Mouse (Mus musculus) stomach, embryonic 14.5 days (tissue): Measurements from ENCODE around the gene Fam131b. TPM values are rescaled to one million over a fixed set of nuclear protein-coding genes. Genes with fewer than 3 reads are reported as not detected.

ENCODE experiments used
- ATAC-seq: fragments of 200-750 bp; cut with Nextera tagmentation; 2 replicates; pipeline ENCODE4 v1.8.0; 2017; ENCODE audit warnings: low read depth, moderate TSS enrichment; ENCODE audit not compliant: insufficient number of reproducible peaks, insufficient read depth, low FRiP score
- H3K27ac ChIP-seq: fragments of 300-500 bp; sonication (generic); 2 replicates; pipeline ENCODE4 v1.5.1; 2014; ENCODE audit warnings: mild to moderate bottlenecking, low read length, moderate library complexity, mixed read lengths
- H3K27me3 ChIP-seq: fragments of 300-500 bp; sonication (generic); 2 replicates; pipeline ENCODE4 v1.6.1; 2014; ENCODE audit warnings: low read length, control low read depth, mixed read lengths; ENCODE audit not compliant: control insufficient read depth, insufficient read depth
- H3K36me3 ChIP-seq: fragments of 300-500 bp; sonication (generic); 2 replicates; pipeline ENCODE4 v1.6.1; 2014; ENCODE audit warnings: mild to moderate bottlenecking, control low read depth, low read length, moderate library complexity, mixed read lengths; ENCODE audit not compliant: control insufficient read depth, insufficient read depth
- H3K4me1 ChIP-seq: fragments of 300-500 bp; sonication (generic); 2 replicates; pipeline ENCODE4 v1.6.1; 2014; ENCODE audit warnings: low read length, control low read depth, mixed read lengths; ENCODE audit not compliant: control insufficient read depth, insufficient read depth
- H3K4me2 ChIP-seq: fragments of 300-500 bp; sonication (generic); replicated peaks from 2 replicates; pipeline ENCODE4 v1.6.1; 2014; ENCODE audit warnings: low read depth, low read length, control low read depth
- H3K4me3 ChIP-seq: fragments of 300-500 bp; sonication (generic); 2 replicates; pipeline ENCODE4 v1.5.1; 2014; ENCODE audit warnings: low read depth, low read length, control low read depth
- H3K9ac ChIP-seq: fragments of 300-500 bp; sonication (generic); replicated peaks from 2 replicates; pipeline ENCODE4 v1.6.1; 2014; ENCODE audit warnings: low read depth, mild to moderate bottlenecking, control low read depth, low read length, moderate library complexity, mixed read lengths
- H3K9me3 ChIP-seq: fragments of 300-500 bp; sonication (generic); 2 replicates; pipeline ENCODE4 v1.6.1; 2016; ENCODE audit warnings: low read depth, low read length, control low read depth; ENCODE audit not compliant: control insufficient read depth
- WGBS: fragments of 180-500 bp; shearing (Covaris S2); extraction: QIAGEN DNeasy Blood & Tissue Kit; methylation state at CpG from one replicate; pipeline ENCODE4 v1.1.7; 2014; 5-methylcytosine and 5-hydroxymethylcytosine counted together
- polyA plus RNA-seq: library from polyadenylated mRNA; unstranded; fragments of >200 nt; fragmentation: Nextera tagmentation; extraction: Ambion mirVana; gene quantifications from 2 replicates; pipeline ENCODE4 v1.2.1, GENCODE M21; 2014

The Fam131b gene
- polyA plus RNA-seq, 1 experiment from 2014 or later = 0.48 TPM

DNA sequence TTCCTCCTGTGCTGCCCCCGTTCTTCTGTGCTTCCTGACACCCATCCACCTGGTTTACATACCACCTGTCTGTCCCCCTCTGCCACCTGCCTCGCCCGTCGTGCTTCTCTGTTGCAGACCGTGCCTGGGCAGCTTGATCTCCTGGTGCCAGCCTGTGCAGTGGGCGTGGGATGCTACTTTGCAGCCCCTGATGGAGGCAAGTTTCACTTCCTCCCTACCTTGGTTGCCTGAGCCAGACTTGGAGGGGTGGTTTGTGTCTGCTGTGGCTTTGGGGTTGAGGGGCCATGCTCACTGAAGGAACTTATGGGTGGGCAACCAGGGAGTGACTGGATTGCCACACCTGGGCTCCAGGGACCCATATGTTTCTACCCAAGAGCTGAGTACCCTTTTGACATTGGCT is 31.1 kb downstream of the Fam131b start:
- H3K4me3 ChIP-seq = no peak overlapping the region
- ATAC-seq = no peak
- no peaks in the 10 kb centered on the region for H3K27me3 ChIP-seq
- no peak overlapping the region for H3K27ac ChIP-seq
- no peaks in the 10 kb centered on the region for H3K4me1 ChIP-seq
- H3K36me3 ChIP-seq = no peaks in the 10 kb centered on the region
- no peak overlapping the region for H3K4me2 ChIP-seq
- H3K9me3 ChIP-seq = no peaks in the 10 kb centered on the region
- 82% methylated on average over 6 of the region's 6 CpGs for WGBS
- no peak overlapping the region for H3K9ac ChIP-seq

DNA sequence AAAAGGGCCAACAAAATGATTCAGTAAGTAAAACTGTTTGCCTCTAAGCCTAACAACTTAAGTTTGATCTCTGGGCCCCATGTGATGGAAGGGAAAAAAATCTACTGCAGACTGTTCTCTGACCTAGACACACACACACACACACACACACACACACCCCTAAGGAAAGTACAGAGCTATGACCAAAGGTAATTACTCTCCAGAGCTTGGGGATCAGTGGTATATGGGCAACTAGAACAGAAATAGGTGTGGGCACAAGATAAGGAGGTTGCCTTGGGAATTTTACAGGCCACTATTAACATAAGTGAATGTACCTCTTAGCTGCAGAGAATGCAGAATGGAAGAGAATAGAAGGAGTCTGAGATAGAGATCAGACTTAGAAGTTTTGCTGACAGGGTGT is 36.9 kb downstream of the Fam131b start:
- no peak overlapping the region for H3K27ac ChIP-seq
- H3K9me3 ChIP-seq = no peaks in the 10 kb centered on the region

DNA sequence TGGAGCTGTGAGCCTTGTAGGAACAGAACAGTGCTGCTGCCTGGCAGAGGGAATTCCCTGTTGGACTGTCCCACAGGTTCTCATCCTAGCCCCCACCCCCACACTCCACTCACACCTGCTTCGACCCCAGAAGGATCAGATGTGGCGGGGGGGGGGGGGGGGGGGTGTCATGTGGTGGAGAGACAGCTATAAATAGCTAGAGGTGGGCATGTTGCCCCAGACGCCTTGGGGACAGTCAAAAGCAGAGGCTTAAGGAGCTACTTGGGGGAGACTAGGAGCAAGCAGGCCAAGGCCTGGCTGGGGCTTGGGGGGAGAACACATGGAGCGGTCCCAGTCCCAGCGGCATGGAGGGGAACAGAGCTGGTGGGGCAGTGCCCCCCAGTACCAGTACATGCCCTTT is 38.0 kb downstream of the Fam131b start, which contains the start of gene Clcn1:
TSS of gene Clcn1 (plus strand) at position 238 of the 400 bp plus-strand sequence.
- no peak for ATAC-seq
- H3K27me3 ChIP-seq = no peaks in the 10 kb centered on the region
- H3K27ac ChIP-seq = no peak within 1 kb of the TSS
- 65% methylated on average over 4 of the region's 5 CpGs for WGBS
- no peak within 1 kb of the TSS for H3K4me2 ChIP-seq
- H3K4me3 ChIP-seq = no peak within 1 kb of the TSS
- no peaks in the 10 kb centered on the region for H3K9me3 ChIP-seq
- no peak within 1 kb of the TSS for H3K9ac ChIP-seq
- peaks cover 19% of the 10 kb centered on the region for H3K36me3 ChIP-seq
- no peaks in the 10 kb centered on the region for H3K4me1 ChIP-seq

More for the DNA sequence above, 36.9 kb downstream of the Fam131b start:
- Histone ChIP-seq H3K4me1 (no peaks in the 10 kb centered on the region), H3K36me3 (peaks cover 10% of the 10 kb centered on the region; the same call in 1 of the 2 replicates), H3K4me3 (no peak overlapping the region), H3K9ac (no peak overlapping the region), H3K27me3 (no peaks in the 10 kb centered on the region), H3K4me2 (no peak overlapping the region)
- no peak for ATAC-seq

DNA sequence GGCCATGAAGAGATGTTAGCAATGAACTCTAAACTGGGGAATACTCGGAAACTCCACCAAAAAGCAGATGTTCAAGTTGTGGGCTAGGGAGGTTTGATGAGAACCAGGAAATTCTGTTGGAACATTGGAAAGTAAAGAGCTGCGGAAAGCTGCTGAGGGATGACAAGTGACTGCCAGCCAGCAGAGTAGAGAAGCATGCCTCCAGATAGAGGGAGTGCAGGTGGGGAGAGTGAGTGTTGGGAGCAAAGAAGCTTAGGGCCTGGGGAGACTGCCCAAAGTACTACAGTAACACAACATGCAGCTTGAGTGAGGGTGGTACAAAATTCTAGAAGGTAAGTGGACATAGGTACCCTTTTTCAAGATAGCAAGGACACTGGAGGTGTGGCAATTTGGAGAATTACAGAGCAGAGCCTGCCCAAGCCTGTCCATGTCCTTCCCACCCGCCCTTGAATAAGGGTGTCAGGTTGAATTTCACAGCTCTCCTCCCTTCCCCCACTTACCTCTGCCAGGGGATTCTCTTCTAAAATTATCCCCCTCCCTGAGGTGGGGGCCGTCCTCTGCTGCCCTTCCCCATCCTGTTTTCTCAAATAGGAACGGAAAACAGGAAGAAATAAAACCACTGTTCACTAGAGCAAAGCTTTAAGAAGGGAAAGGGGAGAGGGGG is 41.4 kb downstream of the Fam131b start:
- Histone ChIP-seq H3K36me3 (peaks cover 47% of the 10 kb centered on the region), H3K4me2 (no peak overlapping the region), H3K9me3 (no peaks in the 10 kb centered on the region), H3K4me1 (no peaks in the 10 kb centered on the region), H3K27ac (no peak overlapping the region), H3K27me3 (no peaks in the 10 kb centered on the region), H3K4me3 (no peak overlapping the region), H3K9ac (no peak overlapping the region)
- WGBS = 71% methylated on average over 5 of the region's 5 CpGs
- ATAC-seq = no peak

DNA sequence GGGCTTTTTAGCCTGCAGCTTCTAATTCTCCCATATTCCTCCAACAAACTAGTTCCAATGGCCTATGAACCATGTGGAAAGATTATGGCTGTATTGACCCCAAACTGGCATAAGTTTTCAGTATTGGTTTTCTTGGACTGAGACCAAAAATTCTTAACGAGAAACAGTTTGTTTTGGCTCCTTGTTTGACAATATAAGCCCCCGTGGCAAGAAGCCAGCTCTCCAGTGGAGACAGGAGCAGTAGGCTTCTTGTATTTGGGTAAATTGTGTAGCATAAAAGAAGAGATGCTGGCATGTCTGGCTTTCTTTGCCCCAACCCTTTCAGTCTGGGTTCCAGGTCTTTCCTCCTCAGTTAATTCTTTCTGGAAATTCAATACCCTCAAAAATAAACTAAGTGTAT is 48.3 kb downstream of the Fam131b start:
- Histone ChIP-seq H3K27me3 (no peaks in the 10 kb centered on the region), H3K36me3 (peaks cover 73% of the 10 kb centered on the region), H3K4me2 (no peak overlapping the region), H3K4me1 (no peaks in the 10 kb centered on the region), H3K4me3 (no peak overlapping the region), H3K9me3 (no peaks in the 10 kb centered on the region), H3K27ac (no peak overlapping the region), H3K9ac (no peak overlapping the region)
- ATAC-seq = no peak
- WGBS = 50% methylated on average over 2 of the region's 2 CpGs

DNA sequence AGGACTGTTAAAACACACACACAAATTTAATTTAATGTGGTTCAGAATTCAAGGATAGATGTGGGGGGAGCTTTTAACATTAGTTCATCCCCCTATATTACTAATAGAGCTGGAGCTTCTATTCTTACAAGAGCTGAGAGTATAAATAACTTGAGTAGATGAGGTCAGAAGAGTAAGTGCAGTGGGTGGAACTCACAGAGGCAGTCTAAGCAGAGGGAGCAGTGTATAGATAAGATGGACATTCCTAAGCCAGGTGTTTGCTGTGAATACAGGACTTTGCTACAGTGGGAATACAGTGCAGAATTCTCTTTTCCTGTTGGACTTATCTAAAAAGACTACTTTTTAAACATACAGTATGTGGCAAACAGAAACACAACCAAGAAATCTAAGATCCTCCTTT is 53.6 kb downstream of the Fam131b start:
- H3K9me3 ChIP-seq = no peaks in the 10 kb centered on the region
- H3K4me3 ChIP-seq = no peak overlapping the region
- H3K4me2 ChIP-seq = no peak overlapping the region
- no peak overlapping the region for H3K27ac ChIP-seq
- 0 out of 2 replicates have a peak, but pooled peaks cover 5% of the 10 kb centered on the region for H3K4me1 ChIP-seq
- ATAC-seq = no peak
- H3K36me3 ChIP-seq = peaks cover 61% of the 10 kb centered on the region
- H3K9ac ChIP-seq = no peak overlapping the region
- no peaks in the 10 kb centered on the region for H3K27me3 ChIP-seq

DNA sequence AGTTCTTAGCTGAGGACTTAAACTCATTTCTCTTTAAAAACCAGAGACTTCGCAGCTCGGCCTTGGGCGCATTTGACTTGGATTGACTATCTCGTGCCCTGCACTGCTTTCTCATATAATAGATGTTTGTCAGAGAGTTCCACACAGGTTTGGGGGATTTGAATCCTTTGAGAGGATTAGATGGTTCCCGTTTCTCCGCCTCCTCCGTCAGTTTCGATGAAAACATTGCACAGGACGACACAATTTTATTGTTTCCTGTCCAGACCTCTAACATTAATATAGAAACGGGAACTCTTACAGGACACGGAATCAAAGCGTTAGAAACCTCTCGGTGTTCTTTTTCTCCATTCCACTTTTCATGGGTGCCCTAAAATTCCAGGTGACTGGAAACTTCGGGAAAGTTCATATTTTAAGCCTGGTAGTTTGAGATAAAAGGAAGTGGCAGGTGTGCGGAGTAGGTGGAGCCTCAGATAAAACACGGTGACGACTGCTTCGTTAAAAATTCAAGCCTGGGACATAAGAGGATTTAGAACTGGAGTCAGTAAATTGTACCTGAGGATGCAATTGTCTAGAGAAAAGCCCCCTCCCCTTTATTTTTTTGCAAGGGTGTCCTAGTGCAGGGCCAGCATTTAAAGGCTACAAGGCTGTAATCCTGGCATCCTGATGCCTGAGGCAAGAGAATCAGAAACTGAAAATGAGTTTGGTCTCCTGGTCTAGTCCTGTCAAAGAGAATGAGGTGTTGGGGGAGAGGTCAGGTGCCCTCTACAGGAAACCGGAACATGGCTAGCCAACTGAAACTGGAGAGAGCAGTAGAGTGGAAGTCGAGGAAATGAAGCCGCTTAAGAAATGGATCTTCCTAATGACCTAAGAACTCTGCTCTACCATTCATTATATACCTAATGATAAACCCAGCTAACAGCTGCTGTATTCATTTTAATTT is 58.8 kb downstream of the Fam131b start:
- peaks cover 29% of the 10 kb centered on the region for H3K36me3 ChIP-seq
- no peak for ATAC-seq

More for the DNA sequence above, 58.8 kb downstream of the Fam131b start:
- H3K9ac ChIP-seq = peak overlapping the region; percentile 92
- H3K9me3 ChIP-seq = no peaks in the 10 kb centered on the region
- H3K4me1 ChIP-seq = 0 out of 2 replicates have a peak, but pooled peaks cover 5% of the 10 kb centered on the region
- H3K4me2 ChIP-seq = peak overlapping the region; percentile 78
- under 1% methylated on average over 21 of the region's 21 CpGs for WGBS
- peak overlapping the region; percentile 96 for H3K27ac ChIP-seq
- H3K27me3 ChIP-seq = no peaks in the 10 kb centered on the region
- peak overlapping the region; percentile 84 for H3K4me3 ChIP-seq
